Mouse (Mus musculus) hindbrain, embryonic 16.5 days (tissue): ENCODE results near the gene Adcy10. TPM values are rescaled to one million over a fixed set of nuclear protein-coding genes. Genes with fewer than 3 reads are reported as not detected.

Experiments
- ATAC-seq: fragments of 200-750 bp; cut with Nextera tagmentation; 2 replicates; pipeline ENCODE4 v1.8.0; 2017; ENCODE audit warnings: moderate TSS enrichment, moderate library complexity
- H3K27ac ChIP-seq: fragments of 300-500 bp; sonication (generic); 2 replicates; pipeline ENCODE4 v1.5.1; 2014; ENCODE audit warnings: low read depth, mild to moderate bottlenecking, control low read depth, low read length, moderate library complexity
- H3K27me3 ChIP-seq: fragments of 300-500 bp; sonication (generic); replicated peaks from 2 replicates; pipeline ENCODE4 v1.6.1; 2014; ENCODE audit warnings: low read length; ENCODE audit not compliant: control insufficient read depth, insufficient read depth
- H3K36me3 ChIP-seq: fragments of 300-500 bp; sonication (generic); 2 replicates; pipeline ENCODE4 v1.6.1; 2014; ENCODE audit warnings: mild to moderate bottlenecking, low read length, moderate library complexity, mixed read lengths; ENCODE audit not compliant: control insufficient read depth, insufficient read depth
- H3K4me1 ChIP-seq: fragments of 300-500 bp; sonication (generic); 2 replicates; pipeline ENCODE4 v1.6.1; 2014; ENCODE audit warnings: low read depth, low read length; ENCODE audit not compliant: control insufficient read depth, insufficient read depth
- H3K4me2 ChIP-seq: fragments of 300-500 bp; sonication (generic); 2 replicates; pipeline ENCODE4 v1.6.1; 2014; ENCODE audit warnings: mild to moderate bottlenecking, low read length, control low read depth, moderate library complexity
- H3K4me3 ChIP-seq: fragments of 300-500 bp; sonication (generic); 2 replicates; pipeline ENCODE4 v1.5.1; 2014; ENCODE audit warnings: mild to moderate bottlenecking, low read length, control low read depth, moderate library complexity
- H3K9ac ChIP-seq: fragments of 300-500 bp; sonication (generic); 2 replicates; pipeline ENCODE4 v1.6.1; 2014; ENCODE audit warnings: low read depth, mild to moderate bottlenecking, control low read depth, low read length, moderate library complexity
- H3K9me3 ChIP-seq: fragments of 300-500 bp; sonication (generic); 2 replicates; pipeline ENCODE4 v1.6.1; 2014; ENCODE audit warnings: mild to moderate bottlenecking, low read length, moderate library complexity; ENCODE audit not compliant: control insufficient read depth
- WGBS: fragments of 180-500 bp; shearing (Covaris S2); extraction: QIAGEN DNeasy Blood & Tissue Kit; methylation state at CpG from one replicate; pipeline ENCODE4 v1.1.7; 2014; 5-methylcytosine and 5-hydroxymethylcytosine counted together
- polyA plus RNA-seq: library from polyadenylated mRNA; unstranded; fragments of >200 nt; fragmentation: Nextera tagmentation; extraction: Ambion mirVana; gene quantifications from 2 replicates; pipeline ENCODE4 v1.2.1, GENCODE M21; 2015

Adcy10 gene
- polyA plus RNA-seq, 1 experiment from 2014 or later, result 0.31 TPM

DNA sequence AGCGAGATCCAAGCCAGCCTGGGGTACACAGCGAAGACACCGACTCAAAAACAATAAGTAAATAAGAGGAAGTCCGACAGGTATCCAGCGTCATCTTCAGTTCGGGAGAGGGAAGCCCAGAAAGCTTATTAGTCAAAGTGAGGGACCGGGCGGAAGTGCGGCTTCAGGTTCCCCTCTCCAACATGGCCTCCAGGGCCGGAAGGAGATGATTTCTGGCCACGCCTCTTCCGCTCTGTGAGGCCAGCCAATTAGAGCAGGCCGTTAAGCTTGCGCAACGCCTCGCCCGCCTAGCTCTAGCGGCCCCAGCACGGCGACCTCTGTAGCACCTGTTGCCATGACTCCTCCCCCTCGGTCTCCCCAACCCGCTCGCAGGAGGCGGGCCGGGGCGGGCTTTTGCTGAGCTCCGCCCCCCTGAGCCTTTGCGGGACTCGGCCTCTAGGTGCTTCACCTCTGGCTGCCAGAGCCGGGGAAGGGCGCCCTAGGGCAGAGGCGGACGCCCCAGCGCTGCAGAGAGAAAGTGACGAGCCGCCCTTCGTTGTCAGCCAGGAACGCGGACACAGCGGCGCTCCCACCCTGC, 24.1 kb upstream of the Adcy10 start:
- Histone ChIP-seq H3K9ac (peak overlapping the region; percentile 88), H3K9me3 (no peaks in the 10 kb centered on the region), H3K4me3 (peak overlapping the region; percentile 72), H3K4me2 (peak overlapping the region; percentile 87), H3K36me3 (no peaks in the 10 kb centered on the region), H3K27ac (peak overlapping the region; percentile 91), H3K4me1 (peaks cover 7% of the 10 kb centered on the region), H3K27me3 (no peaks in the 10 kb centered on the region)
- 0% methylated on average over 41 of the region's 41 CpGs for WGBS
- ATAC-seq, result peak; percentile 98

DNA sequence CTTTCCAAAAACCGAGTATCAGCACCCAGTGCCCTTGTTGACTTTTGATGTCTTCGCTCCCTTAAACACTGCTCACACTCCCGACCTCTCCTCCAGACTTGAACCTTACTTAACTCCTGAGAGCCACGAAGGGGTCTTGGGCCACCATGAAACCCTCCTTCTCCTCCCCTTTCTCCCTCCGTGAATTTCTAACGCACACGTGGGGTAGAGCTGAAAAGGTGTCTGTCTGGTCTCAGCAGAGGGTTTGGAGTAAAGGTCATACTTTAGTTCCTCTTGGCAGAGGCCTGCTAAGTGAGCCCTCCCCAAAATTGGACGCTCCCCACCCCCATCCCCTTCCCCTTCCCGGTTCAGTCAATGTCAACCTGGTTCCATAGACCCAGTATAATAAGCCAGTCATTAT, 23.3 kb upstream of the Adcy10 start:
- peaks cover 7% of the 10 kb centered on the region for H3K4me1 ChIP-seq
- no peaks in the 10 kb centered on the region for H3K36me3 ChIP-seq
- whole genome bisulfite sequencing, result under 1% methylated on average over 9 of the region's 9 CpGs
- peak overlapping the region; percentile 87 for H3K4me2 ChIP-seq
- H3K27ac ChIP-seq, result peak overlapping the region; percentile 75; the same call in 1 of the 2 replicates
- H3K9me3 ChIP-seq, result no peaks in the 10 kb centered on the region
- ATAC-seq, result no peak
- H3K27me3 ChIP-seq, result no peaks in the 10 kb centered on the region
- peak overlapping the region; percentile 81 for H3K9ac ChIP-seq
- peak overlapping the region; percentile 72 for H3K4me3 ChIP-seq

DNA sequence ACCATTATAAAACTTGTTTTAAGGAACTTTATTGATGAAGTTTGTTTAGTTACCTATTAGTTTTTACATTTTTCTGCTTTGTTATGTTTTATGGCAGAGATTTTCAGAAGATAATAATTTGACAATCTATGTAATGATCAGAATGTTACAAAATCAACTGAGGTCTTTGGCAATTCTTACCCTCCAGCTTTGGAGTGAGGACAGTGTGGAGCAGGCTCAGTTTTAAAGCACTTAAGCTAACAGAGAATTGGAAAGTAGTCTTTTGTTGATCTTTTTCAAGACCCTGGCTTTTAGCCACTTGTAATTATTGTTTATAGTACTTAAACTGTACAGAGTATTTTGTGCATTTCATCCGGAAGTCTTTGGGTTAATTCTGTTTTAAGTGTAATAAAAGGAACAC, 22.1 kb upstream of the Adcy10 start:
- no peaks in the 10 kb centered on the region for H3K36me3 ChIP-seq
- no peak overlapping the region for H3K4me3 ChIP-seq
- H3K27me3 ChIP-seq, result no peaks in the 10 kb centered on the region
- H3K9ac ChIP-seq, result no peak overlapping the region
- H3K27ac ChIP-seq, result no peak overlapping the region
- H3K4me2 ChIP-seq, result no peak overlapping the region
- peaks cover 7% of the 10 kb centered on the region for H3K4me1 ChIP-seq
- no peaks in the 10 kb centered on the region for H3K9me3 ChIP-seq
- no peak for ATAC-seq
- WGBS, result 89% methylated on average over 1 of the region's 1 CpGs

DNA sequence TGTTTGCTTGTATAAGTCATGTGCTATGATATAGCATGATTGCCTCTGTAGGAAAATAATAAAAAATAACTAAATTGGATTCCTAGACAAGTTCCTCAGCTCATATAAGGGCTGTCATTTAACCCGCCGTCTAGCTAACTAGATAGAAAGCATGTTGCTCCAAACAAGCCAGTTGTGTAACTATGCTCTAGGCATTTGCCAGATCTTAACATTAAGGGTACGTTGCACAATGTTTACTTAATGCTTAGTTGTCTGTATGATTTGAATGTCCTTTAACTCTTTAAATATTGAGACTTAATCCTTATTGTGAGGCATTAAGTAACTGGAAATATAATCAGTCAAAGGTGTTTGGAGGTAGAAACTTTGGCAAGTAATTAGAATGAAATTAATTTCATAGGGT, 20.4 kb upstream of the Adcy10 start:
- H3K27ac ChIP-seq, result no peak overlapping the region
- no peaks in the 10 kb centered on the region for H3K9me3 ChIP-seq
- 93% methylated on average over 3 of the region's 3 CpGs for WGBS
- H3K27me3 ChIP-seq, result no peaks in the 10 kb centered on the region
- H3K4me3 ChIP-seq, result no peak overlapping the region
- no peak overlapping the region for H3K4me2 ChIP-seq
- no peaks in the 10 kb centered on the region for H3K36me3 ChIP-seq
- H3K9ac ChIP-seq, result no peak overlapping the region
- peaks cover 5% of the 10 kb centered on the region for H3K4me1 ChIP-seq
- ATAC-seq, result no peak

DNA sequence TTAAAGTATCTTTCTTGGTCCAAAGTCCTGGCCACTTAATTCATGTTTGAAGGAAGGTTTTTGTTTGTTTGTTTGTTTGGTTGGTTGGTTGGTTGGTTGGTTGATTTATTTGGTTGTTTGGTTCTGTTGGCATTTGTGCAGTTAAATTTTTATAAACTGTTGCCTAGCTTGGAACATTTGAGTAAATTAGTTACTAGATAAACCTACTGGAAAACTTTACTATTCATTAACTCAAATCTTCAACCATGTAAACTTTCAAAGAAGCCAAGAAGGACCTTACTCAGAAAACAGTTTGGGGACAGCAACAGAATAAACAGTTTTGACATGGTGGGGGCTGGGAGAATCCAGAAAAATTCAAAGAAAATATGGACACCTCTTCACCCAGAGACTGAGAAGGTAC, 16.0 kb upstream of the Adcy10 start:
- H3K36me3 ChIP-seq, result no peaks in the 10 kb centered on the region
- H3K9me3 ChIP-seq, result no peaks in the 10 kb centered on the region
- no peak overlapping the region for H3K27ac ChIP-seq
- H3K4me2 ChIP-seq, result no peak overlapping the region
- H3K27me3 ChIP-seq, result no peaks in the 10 kb centered on the region
- no peak for ATAC-seq
- H3K4me3 ChIP-seq, result no peak overlapping the region
- H3K4me1 ChIP-seq, result no peaks in the 10 kb centered on the region
- H3K9ac ChIP-seq, result no peak overlapping the region

DNA sequence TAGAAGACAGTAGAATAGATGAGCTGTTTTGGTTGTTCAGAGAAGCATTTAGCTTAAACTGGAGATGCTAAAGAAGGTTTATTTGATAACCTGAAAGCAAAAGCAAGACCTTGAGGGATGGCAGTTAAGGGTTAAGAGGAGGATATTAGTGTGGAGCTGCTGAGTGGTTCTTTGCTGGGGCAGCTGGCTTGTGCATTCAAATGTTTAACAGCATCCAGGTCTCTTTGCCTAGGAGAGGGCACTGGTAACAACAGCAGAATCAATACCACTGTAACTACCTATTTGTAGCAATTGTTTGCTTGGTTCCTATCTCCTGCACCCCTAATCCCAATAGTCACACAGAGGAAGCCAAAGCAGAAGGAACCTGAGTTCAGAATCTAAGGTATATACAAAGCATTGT, 15.3 kb upstream of the Adcy10 start:
- Histone ChIP-seq H3K9ac (no peak overlapping the region), H3K4me1 (no peaks in the 10 kb centered on the region), H3K4me2 (no peak overlapping the region), H3K27ac (no peak overlapping the region), H3K36me3 (no peaks in the 10 kb centered on the region), H3K27me3 (no peaks in the 10 kb centered on the region), H3K4me3 (no peak overlapping the region), H3K9me3 (no peaks in the 10 kb centered on the region)
- ATAC-seq, result no peak

DNA sequence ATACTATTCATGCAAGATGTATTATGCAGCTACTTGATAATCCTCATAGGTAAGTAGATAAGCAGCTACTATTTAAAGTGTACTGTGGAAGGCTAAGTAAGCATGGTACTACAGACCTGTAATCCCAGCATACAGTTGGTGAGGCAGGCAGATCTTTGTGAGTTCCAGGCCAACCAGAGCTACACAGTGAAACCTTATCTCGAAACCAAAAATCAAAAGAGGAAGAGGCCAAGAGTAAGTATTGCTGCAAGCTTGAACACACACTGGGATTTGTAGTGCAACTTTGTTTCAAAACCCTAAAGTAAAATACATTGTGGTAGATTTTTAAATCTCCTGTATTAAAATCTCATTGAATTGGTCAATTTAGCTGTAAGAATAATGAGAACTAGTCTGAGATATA, 13.5 kb upstream of the Adcy10 start:
- no peaks in the 10 kb centered on the region for H3K36me3 ChIP-seq
- no peak overlapping the region for H3K4me3 ChIP-seq
- no peaks in the 10 kb centered on the region for H3K27me3 ChIP-seq
- H3K27ac ChIP-seq, result no peak overlapping the region
- ATAC-seq, result no peak
- H3K9me3 ChIP-seq, result no peaks in the 10 kb centered on the region
- H3K4me1 ChIP-seq, result no peaks in the 10 kb centered on the region
- no peak overlapping the region for H3K4me2 ChIP-seq
- no peak overlapping the region for H3K9ac ChIP-seq
- 96% methylated on average over 1 of the region's 1 CpGs for WGBS

DNA sequence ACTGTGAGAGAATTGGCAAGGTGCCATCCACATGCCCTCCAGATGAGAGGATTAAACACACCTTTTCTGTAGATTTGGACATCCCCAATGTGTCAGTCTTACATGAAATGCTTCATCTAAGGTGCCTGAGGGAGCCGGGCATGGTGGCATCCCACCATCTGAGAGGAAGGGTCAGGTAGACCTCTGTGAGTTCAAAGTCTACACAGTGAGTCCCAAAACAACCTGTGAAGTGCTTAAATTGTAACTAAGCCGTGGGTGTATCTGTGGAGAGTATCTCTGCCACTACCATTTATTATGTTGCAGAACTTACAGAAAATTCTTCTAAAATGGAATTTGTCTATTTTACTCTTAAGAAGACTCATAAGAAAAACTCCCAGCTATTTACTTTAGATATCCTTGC, 1.1 kb downstream of the Adcy10 start:
- H3K27ac ChIP-seq, result no peak overlapping the region
- H3K9ac ChIP-seq, result no peak overlapping the region
- peaks cover 5% of the 10 kb centered on the region; the same call in 1 of the 2 replicates for H3K36me3 ChIP-seq
- H3K9me3 ChIP-seq, result no peaks in the 10 kb centered on the region
- no peaks in the 10 kb centered on the region for H3K27me3 ChIP-seq
- no peak for ATAC-seq
- H3K4me1 ChIP-seq, result no peaks in the 10 kb centered on the region
- H3K4me3 ChIP-seq, result no peak overlapping the region
- H3K4me2 ChIP-seq, result no peak overlapping the region
- WGBS, result 91% methylated on average over 2 of the region's 2 CpGs

DNA sequence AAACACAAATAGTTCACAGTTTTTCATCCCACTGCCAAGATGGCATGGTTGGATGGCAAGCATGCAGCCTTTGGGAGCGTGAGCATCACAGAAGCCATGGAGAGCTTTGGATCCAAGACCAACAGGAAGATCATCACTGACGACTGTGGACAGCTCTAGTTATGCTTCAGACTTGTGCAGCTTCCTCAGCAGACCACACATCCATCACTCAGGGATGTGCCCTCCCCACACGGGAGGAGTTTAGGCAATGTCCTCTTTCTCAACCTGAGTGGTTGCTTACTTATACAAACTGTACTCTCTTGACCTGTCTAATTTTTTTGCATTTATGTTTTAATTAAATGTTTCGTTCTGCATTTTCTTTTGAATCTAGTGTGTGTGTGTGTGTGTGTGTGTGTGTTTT, 4.2 kb downstream of the Adcy10 start:
- WGBS, result 83% methylated on average over 4 of the region's 4 CpGs
- H3K4me3 ChIP-seq, result no peak overlapping the region
- no peak for ATAC-seq
- H3K4me1 ChIP-seq, result no peaks in the 10 kb centered on the region
- H3K27ac ChIP-seq, result no peak overlapping the region
- no peaks in the 10 kb centered on the region for H3K9me3 ChIP-seq
- no peak overlapping the region for H3K9ac ChIP-seq
- no peak overlapping the region for H3K4me2 ChIP-seq
- H3K36me3 ChIP-seq, result no peaks in the 10 kb centered on the region
- no peaks in the 10 kb centered on the region for H3K27me3 ChIP-seq

DNA sequence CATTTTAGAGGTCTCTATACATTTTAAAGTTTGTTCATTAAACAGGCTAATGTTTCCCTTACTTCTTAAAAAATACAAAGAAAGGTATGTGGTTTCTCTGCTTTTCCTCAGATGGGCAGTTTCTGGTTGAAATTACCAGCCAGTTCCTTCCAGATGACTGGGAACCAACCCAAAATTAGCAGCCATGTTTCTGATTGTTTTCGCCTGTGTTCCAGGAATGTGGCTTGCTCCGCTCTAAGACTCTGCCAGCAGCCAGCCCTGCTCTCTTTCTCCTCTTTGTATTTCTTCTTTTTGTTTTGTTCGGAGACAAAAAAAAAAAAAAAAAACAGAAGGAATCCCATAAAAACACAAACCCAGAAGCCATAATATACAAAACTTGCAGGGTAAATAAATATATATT, 13.9 kb downstream of the Adcy10 start:
- Histone ChIP-seq H3K27me3 (no peaks in the 10 kb centered on the region), H3K4me2 (no peak overlapping the region), H3K4me3 (no peak overlapping the region), H3K9ac (no peak overlapping the region), H3K36me3 (no peaks in the 10 kb centered on the region), H3K9me3 (no peaks in the 10 kb centered on the region), H3K27ac (no peak overlapping the region), H3K4me1 (no peaks in the 10 kb centered on the region)
- no peak for ATAC-seq
- whole genome bisulfite sequencing, result 41% methylated on average over 3 of the region's 3 CpGs
